Mouse (Mus musculus) Muller cell, postnatal 12 days (primary cell): ENCODE measurements around the gene Ttc14.
A peak's percentile ranks its signal among the peaks of the same experiment; 100 is the strongest.

Experiments used
- DNase-seq: peaks from one replicate; pipeline ENCODE4 v3.0.0-alpha.2; 2015; ENCODE audit errors: inconsistent ontology term

Ttc14 gene

DNA sequence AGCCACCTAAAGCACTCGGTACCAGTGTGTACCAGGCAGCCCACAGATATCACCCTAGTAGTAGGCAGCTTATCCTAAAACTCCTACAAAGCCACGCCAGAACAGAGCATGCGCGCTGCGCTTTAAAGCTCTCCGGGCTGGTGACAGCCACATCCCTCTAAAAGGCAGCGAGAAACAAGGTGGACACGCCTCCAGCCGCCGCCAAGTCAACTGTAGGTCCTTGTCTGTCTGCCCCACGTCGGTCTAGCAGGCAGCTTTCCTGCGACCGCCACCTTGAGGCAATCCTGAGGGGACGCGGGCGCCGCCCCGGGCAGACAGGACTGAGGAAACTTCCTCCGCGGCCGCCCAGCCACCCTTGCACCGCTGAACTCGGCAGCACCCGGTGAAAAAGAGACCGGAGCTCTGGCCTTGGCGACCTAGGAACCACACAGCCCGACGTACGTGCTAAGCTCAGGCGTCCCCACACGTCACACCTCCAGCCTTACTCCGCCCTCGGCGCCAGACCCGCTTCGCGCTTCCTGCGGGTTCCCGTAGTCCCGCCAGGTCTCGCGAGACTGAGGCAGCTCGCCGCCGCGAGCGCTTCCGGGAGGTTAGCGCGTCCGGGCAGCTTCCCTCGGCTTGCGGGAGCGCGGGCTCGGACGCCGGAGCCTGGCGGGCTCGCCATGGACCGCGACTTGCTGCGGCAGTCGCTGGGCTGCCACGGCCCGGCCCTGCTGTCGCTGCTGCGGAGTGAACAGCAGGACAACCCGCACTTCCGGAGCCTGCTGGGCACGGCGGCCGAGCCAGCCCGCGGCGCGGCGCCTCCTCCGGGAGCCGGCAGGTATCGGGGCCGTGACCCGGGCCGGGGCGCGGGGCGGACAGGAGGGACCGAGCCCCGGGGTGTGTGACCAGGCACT lies at the start of gene Ttc14:
Gene Ttc14 (plus strand): TSS at position 216 of the 896 bp plus-strand sequence.
- DNase-seq: peak; percentile 98

DNA sequence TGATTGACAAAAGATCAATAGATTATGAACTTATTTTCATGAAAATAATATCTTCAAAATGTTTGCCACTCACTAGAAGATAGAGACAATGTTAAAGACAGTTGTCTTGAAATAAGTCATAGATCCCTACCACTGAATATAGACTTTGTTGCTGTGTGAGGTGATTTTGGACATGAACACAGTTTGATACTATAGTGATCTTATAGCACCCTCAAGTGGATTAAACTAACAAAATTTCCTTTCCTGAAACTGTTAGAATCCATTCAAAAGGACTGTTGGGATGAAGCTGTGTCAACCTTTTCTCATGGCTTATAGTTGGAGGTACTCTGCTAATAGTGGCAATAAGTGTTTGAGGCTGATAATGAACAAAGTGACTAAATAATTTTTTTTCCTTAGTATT lies 8.7 kb upstream of the Ttc14 start:
- peak; percentile 14 for DNase-seq

DNA sequence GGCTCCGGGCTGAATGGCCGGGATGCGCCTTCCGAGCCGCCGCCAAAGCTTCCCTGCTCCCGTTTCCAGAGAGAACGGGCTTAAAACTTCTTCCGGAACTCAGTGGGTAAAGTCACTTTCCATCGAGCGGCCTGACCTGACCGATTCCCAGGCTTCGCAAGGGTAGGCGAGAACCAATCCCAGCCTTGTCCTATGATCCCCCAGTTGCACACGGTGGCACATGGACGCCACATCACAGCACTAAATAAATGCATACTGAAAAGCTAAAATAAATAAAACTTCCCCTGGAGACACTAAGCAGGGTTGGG lies 835 bp downstream of the Ttc14 start:
- no peak for DNase-seq

DNA sequence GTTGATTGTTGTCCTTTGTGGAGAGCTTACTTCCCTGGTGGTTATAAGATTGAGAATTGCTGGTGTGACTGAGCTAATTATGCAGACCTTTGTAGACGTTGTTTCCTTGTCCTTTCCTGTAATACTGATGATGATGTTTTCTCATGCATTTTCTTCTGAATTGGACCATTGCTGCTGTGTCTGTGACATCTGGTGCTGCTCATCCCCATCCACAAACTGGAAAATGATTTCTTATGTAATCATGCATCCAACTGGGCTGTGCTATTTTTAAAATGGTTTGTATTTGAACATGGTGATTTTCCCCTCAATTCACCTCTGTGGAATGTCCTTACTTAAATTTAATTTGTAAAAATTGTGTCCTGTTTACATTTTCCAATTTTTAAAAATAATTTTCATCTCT lies 7.5 kb downstream of the Ttc14 start:
- DNase-seq: no peak

DNA sequence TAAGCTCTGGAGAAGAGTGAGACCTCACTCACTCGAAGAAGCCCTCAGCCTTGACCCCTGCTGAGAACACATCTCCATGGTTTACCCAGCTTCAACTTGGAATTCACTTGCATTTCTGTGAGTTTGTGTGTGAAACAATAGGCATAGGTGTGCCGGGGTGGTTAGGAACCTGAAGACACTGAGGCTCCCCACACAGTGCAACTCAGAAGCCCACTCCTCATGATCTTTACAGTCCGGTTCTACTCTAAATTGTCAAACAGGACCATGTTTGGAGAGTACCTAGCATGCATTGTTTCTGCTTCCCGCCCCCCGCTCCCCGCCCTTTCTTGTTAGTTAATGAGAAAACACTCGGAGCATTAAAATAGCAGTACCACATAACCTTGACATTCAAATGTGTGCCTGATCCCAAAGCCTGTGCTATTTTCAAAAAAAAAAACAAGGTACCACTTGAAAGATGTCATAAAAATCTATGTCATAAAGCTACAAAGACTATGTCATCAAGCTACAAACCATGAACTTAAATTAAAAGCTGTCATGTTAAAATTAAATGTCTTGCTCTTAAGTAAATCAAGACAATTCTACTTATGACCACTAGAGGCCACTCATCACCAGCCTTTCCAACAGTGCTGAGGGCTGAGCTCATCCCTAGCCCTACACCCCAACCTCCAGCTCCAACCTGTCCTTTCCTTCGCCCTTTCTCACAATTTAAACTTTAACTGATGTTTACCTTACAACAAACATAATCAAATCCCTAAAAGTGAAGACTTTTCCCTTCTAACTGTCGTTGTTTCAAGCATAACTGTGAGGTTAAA lies 24.7 kb downstream of the Ttc14 start:
- DNase-seq: peak; percentile 33

DNA sequence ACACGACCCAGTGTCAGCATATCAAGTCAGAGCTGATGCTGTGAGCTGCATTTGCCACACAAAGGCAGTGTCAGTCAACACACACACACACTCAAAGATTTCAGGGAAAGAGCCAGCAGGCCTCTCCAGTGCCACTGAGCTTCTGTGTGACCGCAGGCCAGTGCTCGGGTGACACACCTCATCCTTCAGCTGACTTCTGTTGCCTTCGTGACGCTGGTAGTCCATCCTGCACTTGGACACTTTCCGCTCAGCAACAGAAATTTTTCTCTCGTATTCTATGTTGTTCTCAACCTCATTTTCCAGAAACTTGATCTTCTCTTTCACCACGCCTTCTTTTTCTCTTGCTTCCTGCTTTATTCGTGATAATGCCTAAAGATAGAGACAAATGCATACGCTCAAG lies 32.7 kb downstream of the Ttc14 start:
- no peak for DNase-seq

DNA sequence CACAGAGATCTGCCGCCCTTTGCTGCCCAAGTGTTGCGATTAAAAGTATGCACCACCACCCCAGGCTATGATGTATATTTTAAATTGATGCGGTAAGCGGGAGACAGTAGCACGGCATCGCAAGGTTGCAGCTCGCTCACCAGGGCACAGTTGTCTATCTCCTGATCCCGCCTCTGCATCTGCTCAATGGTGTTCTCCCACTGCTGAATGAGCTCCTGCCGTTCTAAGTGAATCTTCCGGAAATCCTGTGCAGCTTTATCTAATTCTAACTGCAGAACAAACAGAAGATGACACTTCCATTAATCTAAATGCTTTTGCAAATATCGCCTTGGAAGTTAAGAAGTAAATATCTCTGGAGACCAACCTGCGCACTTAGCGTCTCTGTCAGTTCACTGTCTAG lies 36.9 kb downstream of the Ttc14 start:
- DNase-seq: no peak

DNA sequence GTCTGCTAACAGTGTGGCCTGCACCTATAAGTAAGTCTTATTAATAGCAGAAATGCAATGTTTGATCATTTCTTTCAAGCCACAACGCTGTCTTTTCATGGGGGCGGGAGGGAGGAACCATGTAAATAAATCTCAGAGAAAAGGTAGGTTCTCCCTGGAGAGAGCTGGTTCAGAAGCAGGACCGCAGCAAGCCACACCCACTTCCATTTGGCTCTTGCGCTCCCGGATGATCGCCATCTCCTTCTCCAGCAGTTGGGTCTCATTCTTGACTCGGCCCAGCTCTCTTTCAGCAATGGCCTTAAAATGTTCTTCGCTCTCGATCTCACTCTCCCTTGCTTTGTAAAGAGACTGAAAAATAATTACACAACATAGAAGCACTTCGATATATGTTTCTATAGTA lies 39.2 kb downstream of the Ttc14 start:
- no peak for DNase-seq

DNA sequence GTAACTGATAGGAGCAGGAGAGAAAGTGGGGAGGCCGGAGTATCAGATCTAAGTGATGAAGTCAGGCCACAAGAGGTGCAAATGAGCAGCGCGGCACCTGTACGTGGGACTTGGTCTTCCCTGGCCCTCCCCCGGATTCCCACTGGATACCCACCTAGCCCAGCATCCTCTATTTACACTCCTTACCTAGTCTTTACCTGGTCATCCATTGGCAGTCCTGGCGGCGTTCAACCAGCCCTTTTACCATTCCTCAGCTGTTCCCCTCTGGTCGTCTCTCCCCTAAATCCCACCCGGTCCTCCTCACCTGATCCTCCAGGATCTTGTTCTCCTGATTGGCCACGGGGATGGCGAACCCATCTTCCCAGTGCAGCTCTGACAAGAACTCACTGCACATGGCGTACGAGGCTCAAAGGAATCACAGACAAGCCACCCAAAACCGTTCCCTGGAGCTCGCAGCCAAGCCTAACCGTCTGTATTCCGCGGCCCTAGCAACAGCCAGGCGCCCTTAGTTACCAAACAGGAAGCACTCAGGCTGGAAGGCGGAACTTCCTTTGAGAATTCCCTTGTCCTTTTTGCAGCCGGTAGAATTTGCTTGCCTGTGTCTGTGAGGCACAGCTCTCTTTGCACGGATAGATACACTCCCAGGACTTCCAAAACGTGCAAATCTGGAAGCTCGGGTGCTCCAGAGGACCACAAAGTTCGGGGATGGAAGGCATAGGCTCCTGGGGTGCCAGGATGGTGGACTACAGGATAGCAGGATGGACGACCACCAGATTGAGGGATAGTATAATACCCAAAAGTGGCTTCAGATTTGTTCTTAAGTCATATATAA lies 44.4 kb downstream of the Ttc14 start, which contains the start of gene Ccdc39:
Gene Ccdc39 (minus strand): TSS at position 510 of the 832 bp plus-strand sequence.
- DNase-seq: peak; percentile 74

DNA sequence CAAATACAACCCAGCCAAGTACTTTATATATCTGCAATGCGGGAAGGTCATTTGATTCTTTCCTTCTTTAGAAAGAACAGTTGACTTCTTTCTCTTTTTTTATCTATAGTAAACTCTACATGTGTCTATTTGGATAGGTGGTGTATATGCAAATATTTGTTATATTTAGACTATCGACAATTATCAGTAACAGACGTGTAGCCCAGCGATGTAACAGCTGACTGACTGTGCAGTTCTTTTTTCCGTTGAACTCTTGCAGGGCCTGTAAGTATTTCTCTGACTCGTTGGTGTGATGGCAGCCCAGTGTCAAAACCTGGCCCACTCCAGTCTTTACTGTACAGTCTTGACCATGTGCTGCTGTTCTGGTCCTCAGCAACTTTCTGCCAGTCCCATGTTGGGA lies 47.0 kb downstream of the Ttc14 start:
- no peak for DNase-seq

DNA sequence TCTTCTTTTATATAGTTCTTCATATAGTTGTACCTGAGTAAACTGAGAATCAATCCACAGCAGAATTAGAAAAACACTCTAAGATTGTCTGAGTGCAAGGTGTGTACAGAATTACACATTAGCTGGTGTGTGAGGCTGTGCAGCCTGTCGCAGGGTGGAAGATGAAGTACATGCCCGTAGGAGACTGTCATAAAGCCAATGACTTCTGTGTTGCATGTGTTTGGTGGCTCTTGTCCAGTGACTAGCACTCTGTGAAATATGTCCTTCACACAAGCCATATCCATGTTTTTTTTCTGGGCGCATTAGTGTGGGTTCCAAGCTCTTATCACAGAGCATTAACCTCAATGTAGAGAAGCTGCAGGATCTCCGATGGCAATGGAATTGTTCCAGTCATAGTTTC lies 51.2 kb downstream of the Ttc14 start:
- no peak for DNase-seq

DNA sequence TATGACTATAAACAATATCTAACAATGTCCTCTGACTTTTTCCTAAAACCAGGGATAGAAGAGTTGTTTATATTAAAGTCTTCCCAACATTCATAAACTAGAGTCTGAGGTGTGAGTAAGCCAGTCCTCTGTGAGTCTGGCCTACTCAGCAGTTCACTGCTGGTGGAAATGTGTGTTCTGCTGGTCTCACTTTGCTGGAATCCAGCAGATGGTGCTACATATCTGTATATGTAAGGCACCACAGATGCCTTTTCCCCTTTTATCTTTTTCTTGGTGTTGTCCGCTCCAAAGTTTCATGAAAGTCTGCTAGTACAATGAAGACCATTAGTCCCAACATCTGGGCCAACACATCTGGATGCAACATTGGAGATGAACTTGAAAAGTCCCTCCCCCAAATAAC lies 53.4 kb downstream of the Ttc14 start:
- peak; percentile 10 for DNase-seq

DNA sequence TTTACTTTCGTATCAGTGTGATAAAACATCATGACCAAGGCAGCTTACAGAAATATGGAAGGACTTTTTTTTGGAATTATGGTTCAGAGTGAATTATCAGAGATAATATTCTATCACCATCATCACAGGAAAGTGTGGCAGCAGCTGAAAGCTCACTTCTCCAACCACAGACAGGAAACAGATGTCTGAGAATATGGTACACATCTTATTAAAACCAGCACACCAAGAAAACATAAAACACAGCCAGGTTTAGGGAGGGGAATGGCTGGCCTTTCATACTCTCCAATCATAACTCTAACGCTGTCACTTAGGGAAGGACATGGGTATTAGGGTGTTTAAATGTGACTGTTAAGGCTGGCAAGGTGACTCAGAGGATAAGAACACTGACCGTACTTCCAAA lies 59.3 kb downstream of the Ttc14 start:
- DNase-seq: no peak

DNA sequence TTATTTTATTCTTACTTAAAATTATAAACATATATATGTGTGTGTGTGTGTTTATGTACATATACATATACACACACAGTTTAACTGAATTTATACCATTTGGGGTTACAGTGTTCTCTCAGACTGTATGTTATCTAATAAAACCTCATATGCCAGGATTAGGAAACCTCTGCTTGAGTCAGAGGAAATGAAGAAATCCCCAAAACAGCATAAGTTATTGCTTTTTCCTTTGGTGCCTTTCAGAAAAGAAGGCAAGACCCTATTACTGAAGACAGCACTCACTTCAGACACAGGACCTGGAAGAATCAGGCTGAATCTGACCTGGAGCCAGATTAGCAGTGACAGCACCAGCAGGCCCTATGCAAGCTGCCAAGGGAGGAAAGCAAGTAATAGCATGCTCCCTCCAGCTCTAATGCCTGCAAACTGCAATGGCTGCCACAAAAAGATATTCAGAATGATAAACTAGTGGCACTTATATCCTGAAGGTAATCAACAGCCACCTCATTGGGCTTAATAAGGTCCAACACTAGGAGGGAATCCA lies 64.4 kb downstream of the Ttc14 start:
- no peak for DNase-seq
